Mouse (Mus musculus) midbrain, embryonic 14.5 days (tissue): Measurements from ENCODE around the gene Mael. TPM values are rescaled to one million over a fixed set of nuclear protein-coding genes. Genes with fewer than 3 reads are reported as not detected.
A peak's percentile ranks its signal among the peaks of the same experiment; 100 is the strongest.

Experiments used
- ATAC-seq: fragments of 200-750 bp; cut with Nextera tagmentation; 2 replicates; pipeline ENCODE4 v1.8.0; 2017; ENCODE audit warnings: moderate number of reproducible peaks, moderate library complexity; ENCODE audit not compliant: low FRiP score, low TSS enrichment
- DNase-seq: peaks from one replicate; pipeline ENCODE4 v3.0.0-alpha.2; 2015
- H3K27ac ChIP-seq: fragments of 300-500 bp; sonication (generic); replicated peaks from 2 replicates; pipeline ENCODE4 v1.5.1; 2014; ENCODE audit warnings: mild to moderate bottlenecking, low read depth, low read length, moderate library complexity
- H3K27me3 ChIP-seq: fragments of 300-500 bp; sonication (generic); 2 replicates; pipeline ENCODE4 v1.6.1; 2014; ENCODE audit warnings: low read length, control low read depth, mixed read lengths; ENCODE audit not compliant: control insufficient read depth, insufficient read depth
- H3K36me3 ChIP-seq: fragments of 300-500 bp; sonication (generic); 2 replicates; pipeline ENCODE4 v1.6.1; 2014; ENCODE audit warnings: low read length, control low read depth; ENCODE audit not compliant: control insufficient read depth, insufficient read depth
- H3K4me1 ChIP-seq: fragments of 300-500 bp; sonication (generic); 2 replicates; pipeline ENCODE4 v1.6.1; 2014; ENCODE audit warnings: mild to moderate bottlenecking, antibody characterized with exemption, low read length, control low read depth; ENCODE audit not compliant: control insufficient read depth, insufficient read depth
- H3K4me2 ChIP-seq: fragments of 300-500 bp; sonication (generic); 2 replicates; pipeline ENCODE4 v1.6.1; 2014; ENCODE audit warnings: mild to moderate bottlenecking, low read length, moderate library complexity
- H3K4me3 ChIP-seq: fragments of 300-500 bp; sonication (generic); replicated peaks from 2 replicates; pipeline ENCODE4 v1.5.1; 2014; ENCODE audit warnings: low read depth, low read length
- H3K9ac ChIP-seq: fragments of 300-500 bp; sonication (generic); replicated peaks from 2 replicates; pipeline ENCODE4 v1.6.1; 2014; ENCODE audit warnings: mild to moderate bottlenecking, low read length, moderate library complexity
- H3K9me3 ChIP-seq: fragments of 300-500 bp; sonication (generic); 2 replicates; pipeline ENCODE4 v1.6.1; 2016; ENCODE audit warnings: low read length, control low read depth, mixed read lengths; ENCODE audit not compliant: control insufficient read depth
- WGBS: fragments of 180-500 bp; shearing (Covaris S2); extraction: QIAGEN DNeasy Blood & Tissue Kit; methylation state at CpG from one replicate; pipeline ENCODE4 v1.1.7; 2014; 5-methylcytosine and 5-hydroxymethylcytosine counted together
- polyA plus RNA-seq: library from polyadenylated mRNA; unstranded; fragments of >200 nt; fragmentation: Nextera tagmentation; extraction: Ambion mirVana; gene quantifications from 2 replicates; pipeline ENCODE4 v1.2.1, GENCODE M21; 2014

Gene Mael
- polyA plus RNA-seq, 1 experiment from 2014 or later: not detected

DNA sequence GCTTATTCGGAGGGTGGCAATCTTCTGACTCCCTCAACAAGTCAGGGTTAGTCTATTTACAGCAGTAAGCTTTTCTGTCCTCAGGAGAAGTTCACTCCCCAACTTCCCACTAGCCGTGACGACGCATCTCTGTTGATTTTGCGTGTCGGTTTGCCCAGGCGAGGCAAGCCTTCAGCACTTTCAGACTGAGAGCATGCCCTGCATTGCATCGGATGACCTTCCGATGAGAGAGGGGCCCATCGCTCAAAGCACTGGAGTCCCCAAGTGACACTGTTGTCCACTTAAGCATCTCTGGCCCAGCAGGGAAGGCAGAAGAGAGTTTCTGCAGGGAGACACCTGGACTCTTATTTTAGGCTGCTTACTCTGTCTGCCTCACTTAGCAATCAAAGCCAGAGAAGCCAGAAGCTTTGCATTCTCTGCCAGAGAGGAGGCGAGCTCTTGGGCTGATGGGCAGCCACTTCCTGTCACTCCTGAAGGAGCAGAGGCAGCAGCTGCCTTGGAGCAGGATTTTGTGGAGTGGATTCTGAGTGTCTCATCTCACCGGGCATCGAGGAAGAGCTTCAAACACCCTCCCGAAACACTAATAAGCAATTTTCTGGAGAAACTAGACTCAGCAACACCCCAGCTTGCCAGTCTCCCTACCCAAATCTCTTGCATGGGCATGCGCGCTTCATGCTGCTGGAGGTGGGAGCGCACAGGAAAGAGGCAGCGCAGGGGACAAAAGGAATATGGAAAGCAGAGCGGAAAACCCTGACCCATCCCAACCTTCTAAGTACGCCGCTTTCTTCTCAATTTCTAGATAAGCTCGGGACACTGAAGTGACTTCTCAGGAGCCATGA lies 53.9 kb downstream of the Mael start:
- Histone ChIP-seq H3K9me3 (no peaks in the 10 kb centered on the region), H3K4me1 (no peaks in the 10 kb centered on the region), H3K4me2 (no peak overlapping the region), H3K9ac (no peak overlapping the region), H3K27ac (no peak overlapping the region), H3K27me3 (no peaks in the 10 kb centered on the region), H3K4me3 (no peak overlapping the region), H3K36me3 (no peaks in the 10 kb centered on the region)
- no peak for DNase-seq
- ATAC-seq: no peak
- WGBS: 83% methylated on average over 22 of the region's 22 CpGs

DNA sequence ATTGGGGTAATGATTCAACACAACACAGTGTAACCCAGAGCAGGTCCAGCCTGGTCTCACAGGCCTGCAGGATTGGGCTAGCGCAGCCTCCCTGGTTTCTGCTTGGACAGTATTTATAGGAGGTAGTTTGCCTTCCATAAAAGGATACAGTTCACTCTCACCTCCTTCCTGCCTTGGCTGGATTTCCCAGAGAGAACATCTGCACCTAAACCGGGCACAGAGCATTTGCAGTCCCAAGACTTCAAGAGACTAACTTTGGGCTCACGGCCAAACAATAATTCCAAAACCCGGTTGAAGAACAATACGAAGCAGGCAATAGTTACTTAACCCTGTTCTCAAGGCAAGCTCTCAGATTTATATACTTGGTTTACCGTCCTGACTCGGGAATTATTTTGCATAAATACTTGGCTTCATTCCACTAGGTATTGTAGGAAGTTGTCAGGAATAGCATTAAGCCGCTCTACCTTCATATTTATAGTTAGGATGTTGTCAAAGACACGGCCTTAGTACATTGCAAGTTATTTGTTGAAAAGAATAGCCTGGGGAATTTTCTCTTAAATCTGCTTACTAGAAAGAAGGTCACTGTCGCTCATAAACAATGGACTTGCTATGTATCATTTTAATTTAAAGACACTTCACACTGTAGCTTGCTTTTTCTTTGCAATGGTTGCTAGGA lies 55.5 kb downstream of the Mael start:
- WGBS: 57% methylated on average over 10 of the region's 10 CpGs
- no peaks in the 10 kb centered on the region for H3K4me1 ChIP-seq
- H3K4me3 ChIP-seq: no peak overlapping the region
- peak; percentile 61 for DNase-seq
- no peaks in the 10 kb centered on the region for H3K36me3 ChIP-seq
- H3K4me2 ChIP-seq: no peak overlapping the region
- H3K27me3 ChIP-seq: no peaks in the 10 kb centered on the region
- H3K9me3 ChIP-seq: no peaks in the 10 kb centered on the region
- no peak for ATAC-seq
- no peak overlapping the region for H3K27ac ChIP-seq
- no peak overlapping the region for H3K9ac ChIP-seq

- ATAC-seq (no peak), DNase-seq (no peak)
- no peak overlapping the region for H3K4me2 ChIP-seq
- no peak overlapping the region for H3K27ac ChIP-seq
- 93% methylated on average over 7 of the region's 7 CpGs for WGBS
- no peaks in the 10 kb centered on the region for H3K27me3 ChIP-seq
- no peak overlapping the region for H3K9ac ChIP-seq
- no peaks in the 10 kb centered on the region for H3K4me1 ChIP-seq
- no peak overlapping the region for H3K4me3 ChIP-seq
- no peaks in the 10 kb centered on the region for H3K36me3 ChIP-seq
- H3K9me3 ChIP-seq: no peaks in the 10 kb centered on the region
These were observed 57.0 kb downstream of the Mael start for GRCm38 (mm10) chr1:166181510-166181909.

DNA sequence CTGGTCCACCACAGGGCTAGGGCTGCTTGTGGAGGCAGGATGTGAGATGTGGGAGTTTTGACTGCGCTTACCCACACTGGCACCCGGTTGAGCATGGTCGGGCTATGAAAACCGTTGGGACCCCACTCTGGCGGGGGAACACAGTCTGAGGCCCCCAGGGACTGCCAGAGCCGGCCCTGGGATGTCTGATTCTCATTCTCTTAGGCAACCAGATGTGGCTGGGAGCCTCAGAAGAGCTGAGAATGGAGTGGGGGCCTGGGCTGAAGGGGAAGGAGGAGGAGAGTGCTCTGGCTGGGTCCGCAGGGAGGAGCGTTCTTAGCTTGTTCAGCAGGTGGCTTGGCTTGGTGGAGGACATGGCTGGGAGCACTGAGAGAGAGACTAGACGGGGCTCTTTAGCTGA lies 64.9 kb downstream of the Mael start:
- Histone ChIP-seq H3K27me3 (no peaks in the 10 kb centered on the region), H3K4me2 (no peak overlapping the region), H3K9me3 (no peaks in the 10 kb centered on the region), H3K9ac (no peak overlapping the region), H3K4me1 (no peaks in the 10 kb centered on the region), H3K36me3 (no peaks in the 10 kb centered on the region), H3K27ac (no peak overlapping the region), H3K4me3 (no peak overlapping the region)
- ATAC-seq (no peak), DNase-seq (no peak)
- 80% methylated on average over 9 of the region's 9 CpGs for WGBS

DNA sequence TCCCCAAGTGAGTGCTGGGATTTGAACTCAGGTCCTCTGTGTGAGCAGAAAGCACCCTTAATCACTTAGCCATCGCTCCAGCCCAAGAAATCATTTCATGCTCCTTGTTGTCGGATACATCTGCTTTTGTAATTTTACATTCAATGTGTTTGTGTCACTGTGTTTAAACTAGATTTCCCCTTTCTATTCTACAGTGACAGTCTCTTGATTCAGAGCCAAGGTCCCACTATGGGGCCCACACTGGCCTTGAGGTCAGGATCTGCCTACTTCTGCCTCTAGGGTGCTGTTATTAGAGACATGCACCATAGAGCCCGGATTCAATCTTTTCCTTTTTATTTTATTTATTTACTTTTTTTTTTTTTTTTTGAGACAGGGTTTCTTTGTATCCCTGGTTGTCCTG lies 65.6 kb downstream of the Mael start:
- no peaks in the 10 kb centered on the region for H3K4me1 ChIP-seq
- H3K4me3 ChIP-seq: no peak overlapping the region
- DNase-seq: no peak
- no peak for ATAC-seq
- no peaks in the 10 kb centered on the region for H3K27me3 ChIP-seq
- no peak overlapping the region for H3K9ac ChIP-seq
- 86% methylated on average over 3 of the region's 3 CpGs for WGBS
- no peak overlapping the region for H3K27ac ChIP-seq
- H3K36me3 ChIP-seq: no peaks in the 10 kb centered on the region
- H3K9me3 ChIP-seq: no peaks in the 10 kb centered on the region
- no peak overlapping the region for H3K4me2 ChIP-seq

GRCm38 (mm10) chr1:166170852-166171251 lies 67.7 kb downstream of the Mael start:
- Histone ChIP-seq H3K4me1 (no peaks in the 10 kb centered on the region), H3K36me3 (no peaks in the 10 kb centered on the region), H3K4me2 (no peak overlapping the region), H3K9me3 (no peaks in the 10 kb centered on the region), H3K4me3 (no peak overlapping the region), H3K9ac (no peak overlapping the region), H3K27ac (no peak overlapping the region), H3K27me3 (no peaks in the 10 kb centered on the region)
- WGBS: 95% methylated on average over 12 of the region's 12 CpGs
- no peak for ATAC-seq
- DNase-seq: no peak

DNA sequence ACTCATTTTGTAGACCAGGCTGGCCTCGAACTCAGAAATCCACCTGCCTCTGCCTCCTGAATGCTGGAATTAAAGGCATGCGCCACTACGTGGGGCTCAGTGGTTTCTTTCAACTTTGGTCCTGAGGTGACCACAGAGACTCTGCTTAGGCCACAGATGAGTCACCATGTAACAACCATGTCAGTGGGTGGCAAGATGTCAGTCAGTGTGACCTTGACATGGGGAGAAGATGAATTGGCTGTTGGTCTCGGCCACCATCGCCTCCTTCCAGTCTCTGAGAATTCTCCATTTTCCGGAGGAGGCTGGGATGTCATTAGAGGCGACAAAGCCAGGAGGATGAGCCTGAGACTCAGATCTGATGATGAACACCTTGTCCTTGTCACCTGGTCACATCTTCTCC lies 68.8 kb downstream of the Mael start:
- Histone ChIP-seq H3K9me3 (no peaks in the 10 kb centered on the region), H3K27ac (no peak overlapping the region), H3K4me1 (no peaks in the 10 kb centered on the region), H3K4me2 (no peak overlapping the region), H3K9ac (no peak overlapping the region), H3K36me3 (no peaks in the 10 kb centered on the region), H3K4me3 (no peak overlapping the region), H3K27me3 (no peaks in the 10 kb centered on the region)
- ATAC-seq (no peak), DNase-seq (no peak)
- WGBS: 93% methylated on average over 7 of the region's 7 CpGs

DNA sequence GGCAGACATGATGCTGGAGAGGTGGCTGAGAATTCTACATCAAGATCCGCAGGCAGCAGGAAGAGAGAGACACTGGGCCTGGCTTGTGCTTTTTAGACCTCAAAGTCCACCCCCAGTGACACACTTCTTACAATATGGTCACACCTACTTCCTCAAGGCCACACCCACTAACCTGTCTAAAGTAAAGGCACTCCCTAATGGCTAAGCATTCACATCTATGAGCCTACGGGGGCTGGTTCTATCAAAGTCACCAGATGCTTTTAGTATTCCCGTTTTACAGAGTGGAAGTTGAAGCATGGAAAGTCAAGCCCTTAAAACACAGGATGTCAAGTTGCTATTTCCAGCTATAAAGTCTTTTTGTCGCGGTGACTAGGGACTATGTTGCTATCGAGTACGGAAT lies 70.5 kb downstream of the Mael start:
- WGBS: 99% methylated on average over 7 of the region's 7 CpGs
- Histone ChIP-seq H3K36me3 (no peaks in the 10 kb centered on the region), H3K27me3 (no peaks in the 10 kb centered on the region), H3K4me2 (no peak overlapping the region), H3K4me1 (no peaks in the 10 kb centered on the region), H3K27ac (no peak overlapping the region), H3K9me3 (no peaks in the 10 kb centered on the region), H3K4me3 (no peak overlapping the region), H3K9ac (no peak overlapping the region)
- DNase-seq (no peak), ATAC-seq (no peak)

DNA sequence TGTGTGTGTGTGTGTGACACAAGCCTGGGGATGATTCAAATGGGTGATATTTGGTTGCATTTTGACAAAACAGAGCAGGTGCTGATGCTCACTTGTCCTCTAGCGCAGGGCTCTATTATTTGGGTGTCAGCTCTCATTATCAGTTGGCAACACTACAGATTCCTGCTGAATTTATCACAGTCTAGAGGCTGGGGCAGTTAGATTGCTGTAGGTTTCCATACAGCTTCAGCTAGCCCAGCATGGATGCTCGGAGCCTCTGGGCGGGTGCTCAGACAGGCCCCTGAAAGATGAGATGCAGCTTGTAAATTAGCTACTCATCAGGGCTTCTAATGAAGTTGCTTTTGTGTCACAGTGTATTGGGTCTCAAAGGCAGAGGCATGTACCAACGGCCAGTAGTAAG lies 71.1 kb downstream of the Mael start:
- 83% methylated on average over 4 of the region's 4 CpGs for WGBS
- ATAC-seq: no peak
- no peak overlapping the region for H3K27ac ChIP-seq

More for the DNA sequence above, 71.1 kb downstream of the Mael start:
- no peaks in the 10 kb centered on the region for H3K36me3 ChIP-seq
- H3K4me3 ChIP-seq: no peak overlapping the region
- no peaks in the 10 kb centered on the region for H3K9me3 ChIP-seq
- no peaks in the 10 kb centered on the region for H3K4me1 ChIP-seq
- no peak overlapping the region for H3K9ac ChIP-seq
- no peaks in the 10 kb centered on the region for H3K27me3 ChIP-seq
- no peak for DNase-seq
- H3K4me2 ChIP-seq: no peak overlapping the region
